Mouse (Mus musculus) megakaryocyte, adult 5-6 weeks (primary cell): ENCODE data around the gene E2f4. TPM values are rescaled to one million over a fixed set of nuclear protein-coding genes. Genes with fewer than 3 reads are reported as not detected.

ENCODE experiments used
- ATAC-seq: 2 replicates; pipeline ENCODE4 v1.8.0; 2016; ENCODE audit warnings: mild to moderate bottlenecking, inconsistent platforms; ENCODE audit not compliant: poor library complexity, severe bottlenecking
- total RNA-seq, 2 experiments: library from RNA; stranded (forward) in 1 of 2; stranded (reverse) in 1 of 2; fragments of 153-499, 151-499 nt in 1 of 2; fragments of 221-1000, 200-1000 nt in 1 of 2; gene quantifications; 2 replicates each; pipeline versions ENCODE4 v1.2.3 to v1.2.4; 2015 to 2017

The E2f4 gene
- total RNA-seq, 2 experiments from 2014 or later = 26.9 to 75.8 TPM

- no peak for ATAC-seq
Measured at GRCm38 (mm10) chr8:105268342-105269074, 29.0 kb upstream of the E2f4 start.

DNA sequence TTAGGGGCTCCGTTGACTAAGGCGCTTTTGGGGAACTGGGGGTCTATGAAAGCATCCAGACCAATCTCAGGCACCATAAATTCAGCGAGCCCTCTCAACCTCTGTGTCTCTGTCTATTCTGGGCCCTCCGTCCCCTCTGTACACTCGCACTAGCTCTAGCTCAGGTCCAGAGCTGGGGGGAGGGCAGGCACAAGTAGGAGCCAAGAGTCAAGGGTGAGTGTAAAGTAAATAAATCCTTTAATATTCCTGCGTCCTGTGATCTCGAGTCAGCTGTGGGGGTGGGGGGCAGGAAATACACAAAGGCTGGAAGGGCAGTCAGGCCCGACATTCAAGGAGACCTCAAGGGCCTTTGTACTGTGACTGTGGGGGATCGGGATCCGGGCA lies 28.4 kb upstream of the E2f4 start:
- no peak for ATAC-seq

- ATAC-seq = peak; percentile 47
Measured at GRCm38 (mm10) chr8:105269461-105269947, 28.0 kb upstream of the E2f4 start, which contains the start of gene Hsf4. TSS of gene Hsf4 (plus strand) at chr8:105269801.

GRCm38 (mm10) chr8:105270101-105270915 lies 27.2 kb upstream of the E2f4 start:
- no peak for ATAC-seq

- no peak for ATAC-seq
Measured at GRCm38 (mm10) chr8:105270916-105271186, 26.6 kb upstream of the E2f4 start.

- ATAC-seq = no peak
Measured at GRCm38 (mm10) chr8:105275387-105275786, 22.1 kb upstream of the E2f4 start.

DNA sequence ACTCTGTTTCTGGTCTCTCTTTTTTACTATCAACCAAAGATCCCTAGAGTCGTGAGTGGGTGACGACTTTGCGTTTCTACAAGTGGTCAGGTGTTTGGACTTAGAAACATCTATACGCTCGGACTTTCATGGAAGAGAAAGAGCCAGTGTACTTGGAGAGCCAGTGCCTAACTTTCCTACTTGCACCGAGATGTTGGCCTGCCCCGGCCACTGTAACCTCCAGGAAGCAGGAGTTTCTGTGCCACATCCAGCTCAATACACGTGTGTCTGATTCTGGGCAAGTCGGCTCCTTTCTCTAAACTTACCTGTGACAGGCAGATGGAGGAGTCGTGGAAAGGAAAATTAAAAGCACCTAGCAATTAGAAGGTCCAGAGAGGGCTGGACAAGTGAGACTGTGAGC lies 21.6 kb upstream of the E2f4 start, which contains the start of gene Nol3:
Nol3 (plus strand) TSS at position 301 of the 400 bp plus-strand sequence.
- no peak for ATAC-seq

GRCm38 (mm10) chr8:105276292-105277120 lies 21.0 kb upstream of the E2f4 start:
- peak; percentile 61 for ATAC-seq

DNA sequence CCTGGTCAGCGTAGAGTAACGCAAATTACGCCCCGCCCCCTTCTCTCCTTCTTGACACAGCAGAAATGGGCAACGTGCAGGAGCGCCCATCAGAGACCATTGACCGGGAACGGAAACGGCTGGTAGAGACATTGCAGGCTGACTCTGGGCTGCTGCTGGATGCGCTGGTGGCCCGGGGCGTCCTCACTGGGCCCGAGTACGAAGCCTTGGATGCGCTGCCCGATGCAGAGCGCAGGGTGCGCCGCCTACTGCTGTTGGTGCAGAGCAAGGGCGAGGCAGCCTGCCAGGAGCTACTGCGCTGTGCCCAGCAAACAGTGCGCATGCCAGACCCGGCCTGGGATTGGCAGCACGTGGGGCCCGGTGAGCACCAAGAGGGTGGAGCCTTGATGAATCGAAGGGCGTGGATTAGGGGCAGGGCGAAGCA lies 18.5 kb upstream of the E2f4 start:
- peak; percentile 66 for ATAC-seq

DNA sequence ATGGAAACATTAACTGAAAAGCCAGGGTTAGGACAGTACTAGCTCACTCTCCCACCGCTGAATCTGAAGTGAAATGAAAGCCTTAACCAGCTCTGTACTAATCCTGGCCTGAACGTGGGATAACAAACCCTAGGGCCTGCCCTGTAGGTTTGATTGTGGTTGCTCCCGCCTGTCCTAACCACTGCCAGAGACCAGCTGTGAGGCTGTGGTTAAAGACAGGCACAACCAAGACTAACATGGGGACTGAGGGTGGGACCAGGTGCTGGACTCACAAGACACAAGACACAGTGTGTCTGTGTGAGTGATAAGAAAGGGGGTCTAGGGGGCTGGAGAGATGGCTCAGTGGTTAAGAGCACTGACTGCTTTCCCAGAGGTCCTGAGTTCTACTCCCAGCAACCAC lies 16.9 kb upstream of the E2f4 start:
- ATAC-seq = no peak

DNA sequence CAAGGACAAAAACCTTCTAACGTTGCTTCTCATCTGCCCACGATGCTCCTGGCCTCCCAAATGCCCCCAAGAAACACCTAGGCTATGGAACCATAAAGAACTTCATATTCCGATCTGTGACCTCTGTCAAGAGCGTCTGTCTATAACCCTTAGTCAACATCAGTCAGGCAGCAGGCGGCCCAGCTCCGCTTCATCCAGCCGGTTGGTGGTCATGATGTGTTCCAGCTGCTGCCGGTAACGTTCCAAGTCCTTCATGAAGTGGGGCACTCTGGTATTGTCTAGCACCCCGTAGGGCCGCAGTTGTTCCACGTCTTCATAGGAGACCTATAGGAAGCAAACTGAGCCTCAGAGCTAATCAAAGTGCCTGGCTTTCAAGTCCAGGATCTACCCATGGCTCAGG lies 15.6 kb upstream of the E2f4 start:
- ATAC-seq = no peak

DNA sequence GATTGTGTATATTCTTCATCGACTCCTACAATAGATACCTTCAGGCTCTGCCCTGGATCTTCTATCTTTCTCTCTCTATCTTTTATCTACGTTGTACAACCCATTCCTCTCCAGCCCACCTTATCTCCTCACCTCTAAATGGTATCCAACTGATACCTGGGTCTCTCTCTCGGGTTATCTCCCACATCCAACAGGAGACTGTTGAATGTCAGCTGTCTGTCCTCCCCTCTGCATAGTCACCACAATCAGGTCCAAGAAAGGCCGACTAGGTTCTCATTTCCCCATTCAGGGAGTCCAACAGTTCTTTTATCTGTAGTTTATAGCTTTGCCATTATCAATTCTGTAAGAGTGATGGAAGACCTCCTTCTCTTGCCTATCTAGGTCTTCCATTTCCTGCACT lies 15.2 kb upstream of the E2f4 start:
- no peak for ATAC-seq

DNA sequence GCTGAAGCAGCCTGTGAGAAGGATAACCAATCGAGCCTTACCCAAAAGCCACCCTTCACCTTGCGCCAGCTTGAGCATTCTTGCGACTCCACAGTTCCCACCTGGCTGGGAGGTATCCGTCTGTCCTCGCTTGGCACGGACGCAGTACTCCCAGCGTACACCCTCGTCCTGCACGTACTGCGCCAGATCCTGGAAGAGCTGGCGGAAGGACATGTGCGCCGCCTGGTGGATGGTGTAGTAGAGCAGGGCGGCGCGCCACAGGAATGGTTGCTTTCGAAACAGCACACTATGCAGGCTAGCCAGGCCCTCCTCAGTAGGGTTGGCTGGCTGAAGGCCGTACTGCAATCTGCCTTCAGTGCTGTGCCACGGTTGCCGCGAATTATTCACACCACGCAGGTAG lies 14.4 kb upstream of the E2f4 start:
- ATAC-seq = peak; percentile 74

GRCm38 (mm10) chr8:105285514-105285913 lies 11.9 kb upstream of the E2f4 start:
- ATAC-seq = no peak

DNA sequence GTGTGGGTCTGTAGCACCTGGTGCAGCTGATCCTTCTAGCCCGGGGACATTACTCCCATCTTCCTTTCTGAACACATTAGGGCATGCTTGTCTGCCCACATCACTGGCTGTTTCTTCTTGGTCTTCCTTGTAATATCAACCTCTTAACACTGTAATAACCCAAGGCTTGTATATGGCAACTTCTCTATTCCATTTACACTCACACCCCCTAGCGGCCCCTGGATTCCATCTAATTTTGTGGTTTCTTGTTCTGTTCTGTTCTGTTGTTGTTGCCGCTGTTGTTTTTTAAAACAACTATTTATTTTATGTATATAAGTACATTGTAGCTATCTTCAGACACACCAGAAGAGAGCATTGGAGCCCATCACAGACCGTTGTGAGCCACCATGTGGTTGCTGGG lies 10.6 kb upstream of the E2f4 start:
- ATAC-seq = no peak

DNA sequence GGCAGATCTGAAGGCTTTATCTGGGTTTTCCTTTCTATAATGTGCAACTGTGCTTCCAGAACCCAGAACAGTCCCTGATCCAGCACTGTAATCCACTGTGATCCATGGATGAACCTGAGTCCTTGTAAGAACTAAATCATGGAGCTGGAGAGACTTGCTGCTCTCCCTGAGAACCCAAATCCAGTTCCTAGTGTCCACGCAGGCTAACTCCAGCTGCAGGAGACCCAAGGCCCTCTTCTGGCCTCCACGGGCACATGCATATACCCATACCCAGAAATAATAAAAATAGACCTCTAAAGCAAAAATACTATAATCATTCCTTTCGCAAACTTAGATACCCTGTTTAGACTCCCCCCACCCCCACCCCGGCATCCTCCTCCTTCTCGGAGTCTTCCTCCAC lies 9.2 kb upstream of the E2f4 start:
- ATAC-seq = no peak

DNA sequence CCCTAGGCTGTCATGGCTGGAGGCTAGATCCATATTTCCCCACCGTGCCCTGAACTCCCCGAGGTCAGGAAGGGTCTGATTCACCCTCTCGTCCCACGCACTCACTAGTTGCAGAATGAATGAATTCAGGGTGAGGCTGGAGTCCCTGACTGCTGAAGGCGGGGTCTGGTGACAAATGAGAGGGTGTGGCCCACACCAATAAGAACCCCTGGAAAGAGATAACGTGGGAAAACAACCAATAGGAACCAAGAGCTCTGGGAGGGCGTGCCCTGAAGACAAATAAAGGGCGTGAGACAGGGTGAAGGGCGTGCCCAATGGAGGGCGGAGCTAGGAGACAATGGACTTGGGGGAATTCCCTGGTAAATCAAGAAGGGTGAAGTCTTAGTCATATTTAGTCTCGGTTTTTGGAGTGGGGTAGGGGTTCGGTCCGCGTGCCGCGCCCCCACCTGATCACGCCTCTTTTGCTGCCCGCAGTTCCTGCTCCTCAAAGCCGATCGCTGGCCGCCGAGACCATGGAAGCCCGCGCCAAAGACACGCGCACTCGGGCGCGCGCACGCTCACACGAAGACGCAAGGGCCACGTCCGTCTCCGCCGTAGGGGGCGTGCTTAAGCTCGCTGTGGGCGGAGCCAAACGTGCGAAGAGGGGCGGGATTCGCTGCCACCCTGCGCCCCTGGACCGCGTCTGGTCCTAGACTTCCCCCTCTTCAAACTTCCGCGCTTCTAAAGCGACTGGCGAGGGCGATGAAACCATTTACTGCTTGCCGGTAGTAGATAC lies 8.3 kb upstream of the E2f4 start:
- peak; percentile 86 for ATAC-seq

DNA sequence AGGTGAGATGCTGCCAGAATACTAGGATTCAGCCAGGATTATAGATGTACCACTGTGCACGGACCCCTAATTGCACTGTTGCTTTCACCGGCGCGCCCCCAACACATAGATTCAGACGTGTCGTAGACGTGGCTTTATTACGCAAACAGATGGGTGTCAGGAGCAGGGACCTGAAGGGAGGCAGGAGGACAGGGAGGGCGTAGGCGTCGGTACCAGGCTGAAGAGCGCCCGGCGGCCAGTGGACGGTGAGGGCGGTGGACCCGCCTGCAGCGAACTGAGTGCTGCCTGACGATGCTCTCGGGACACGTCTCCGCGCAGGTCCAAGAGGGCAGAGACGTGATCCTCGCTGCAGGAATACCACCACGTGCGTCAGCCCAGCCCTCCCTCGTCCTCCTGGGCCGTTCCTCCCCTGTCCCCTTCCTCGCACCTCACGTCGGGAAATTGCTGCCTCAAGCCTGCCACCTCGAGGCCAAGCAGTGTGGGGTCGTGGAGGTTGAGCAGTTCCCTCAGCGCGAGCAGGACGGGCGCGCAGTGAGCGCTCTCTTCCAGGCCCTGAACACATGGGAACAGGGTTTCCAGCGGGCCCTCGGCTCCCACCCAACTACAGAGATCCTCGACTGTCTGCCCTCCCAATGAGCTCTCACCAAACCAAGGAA lies 7.5 kb upstream of the E2f4 start, which contains the start of gene 4931428F04Rik:
4931428F04Rik (minus strand) TSS at position 60 of the 656 bp plus-strand sequence.
- peak; percentile 30 for ATAC-seq

DNA sequence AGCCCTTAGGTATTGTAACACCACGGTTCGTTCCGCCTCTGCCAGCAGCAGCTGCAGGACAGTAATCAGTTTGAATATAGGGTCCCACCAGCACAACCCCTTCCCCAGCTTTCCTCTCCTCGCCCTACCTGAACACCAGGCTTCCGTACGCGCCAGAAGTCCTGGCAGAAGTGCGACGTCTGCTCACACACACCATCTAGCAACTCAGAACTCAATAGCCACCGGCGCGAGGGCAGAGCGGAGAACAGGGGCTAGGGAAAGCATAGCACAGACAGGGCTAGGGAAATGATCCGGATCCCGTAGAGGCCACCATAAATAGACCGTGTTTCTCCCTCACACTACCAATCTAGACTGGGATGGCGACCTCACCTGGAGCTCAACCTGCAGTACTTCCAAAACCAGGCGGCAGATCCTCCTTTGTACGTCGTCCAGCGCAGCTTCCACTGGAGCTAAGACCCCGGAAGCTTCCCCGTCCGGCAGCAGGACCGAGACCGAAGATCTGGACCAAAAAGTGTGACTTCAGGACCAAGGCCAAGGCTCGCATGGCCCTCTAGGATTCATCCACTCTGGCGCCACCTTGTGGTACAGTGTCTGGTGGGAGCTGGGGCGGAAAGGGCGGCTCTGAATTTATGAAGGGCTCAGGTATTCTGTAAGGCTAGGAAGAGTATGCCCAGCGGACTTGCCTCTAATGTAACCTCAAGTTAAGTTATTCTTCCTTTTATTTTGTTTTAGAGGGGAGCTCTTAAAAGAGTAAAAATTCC lies 6.7 kb upstream of the E2f4 start:
- ATAC-seq = peak; percentile 53
